Mouse (Mus musculus): ENCODE results near the gene Spdef.

GRCm38 (mm10) chr17:27716804-27717203 lies 12.0 kb downstream of the Spdef start:
- no peak for TF ChIP-seq CTCF (IDR thresholded peaks at IDR 0.05)
- TF ChIP-seq EP300 (IDR thresholded peaks at IDR 0.05) = no peak

Data from lung, postnatal 0 days (tissue).